Mouse (Mus musculus) embryonic facial prominence, embryonic 10.5 days (tissue): ENCODE data around the gene Nod1. TPM values are rescaled to one million over a fixed set of nuclear protein-coding genes. Genes with fewer than 3 reads are reported as not detected.

Source experiments
- DNase-seq: peaks from one replicate; pipeline ENCODE4 v3.0.0-alpha.2; 2017; ENCODE audit warnings: low spot score
- H3K27ac ChIP-seq: fragments of 300-500 bp; sonication (generic); replicated peaks from 2 replicates; pipeline ENCODE4 v1.5.1; 2016; ENCODE audit warnings: mild to moderate bottlenecking
- H3K27me3 ChIP-seq: fragments of 300-500 bp; sonication (generic); replicated peaks from 2 replicates; pipeline ENCODE4 v1.6.1; 2016; ENCODE audit warnings: low read depth, mild to moderate bottlenecking; ENCODE audit not compliant: poor library complexity, severe bottlenecking
- H3K36me3 ChIP-seq: fragments of 300-500 bp; sonication (generic); replicated peaks from 2 replicates; pipeline ENCODE4 v1.6.1; 2016; ENCODE audit warnings: mild to moderate bottlenecking, moderate library complexity
- H3K4me1 ChIP-seq: fragments of 300-500 bp; sonication (generic); 2 replicates; pipeline ENCODE4 v1.6.1; 2016
- H3K4me3 ChIP-seq: fragments of 300-500 bp; sonication (generic); 2 replicates; pipeline ENCODE4 v1.5.1; 2016; ENCODE audit warnings: mild to moderate bottlenecking, moderate library complexity
- H3K9me3 ChIP-seq: fragments of 300-500 bp; sonication (generic); 2 replicates; pipeline ENCODE4 v1.6.1; 2016; ENCODE audit warnings: mild to moderate bottlenecking
- WGBS: fragments of 180-500 bp; shearing (Covaris S2); methylation state at CpG from one replicate; pipeline ENCODE4 v1.1.7; 2016; 5-methylcytosine and 5-hydroxymethylcytosine counted together
- polyA plus RNA-seq: library from polyadenylated mRNA; unstranded; fragments of >200 nt; fragmentation: Nextera tagmentation; extraction: Ambion mirVana; gene quantifications from 2 replicates; pipeline ENCODE4 v1.2.1, GENCODE M21; 2016

Gene Nod1
- polyA plus RNA-seq: 1.2 and 1.4 TPM in 2 replicates

DNA sequence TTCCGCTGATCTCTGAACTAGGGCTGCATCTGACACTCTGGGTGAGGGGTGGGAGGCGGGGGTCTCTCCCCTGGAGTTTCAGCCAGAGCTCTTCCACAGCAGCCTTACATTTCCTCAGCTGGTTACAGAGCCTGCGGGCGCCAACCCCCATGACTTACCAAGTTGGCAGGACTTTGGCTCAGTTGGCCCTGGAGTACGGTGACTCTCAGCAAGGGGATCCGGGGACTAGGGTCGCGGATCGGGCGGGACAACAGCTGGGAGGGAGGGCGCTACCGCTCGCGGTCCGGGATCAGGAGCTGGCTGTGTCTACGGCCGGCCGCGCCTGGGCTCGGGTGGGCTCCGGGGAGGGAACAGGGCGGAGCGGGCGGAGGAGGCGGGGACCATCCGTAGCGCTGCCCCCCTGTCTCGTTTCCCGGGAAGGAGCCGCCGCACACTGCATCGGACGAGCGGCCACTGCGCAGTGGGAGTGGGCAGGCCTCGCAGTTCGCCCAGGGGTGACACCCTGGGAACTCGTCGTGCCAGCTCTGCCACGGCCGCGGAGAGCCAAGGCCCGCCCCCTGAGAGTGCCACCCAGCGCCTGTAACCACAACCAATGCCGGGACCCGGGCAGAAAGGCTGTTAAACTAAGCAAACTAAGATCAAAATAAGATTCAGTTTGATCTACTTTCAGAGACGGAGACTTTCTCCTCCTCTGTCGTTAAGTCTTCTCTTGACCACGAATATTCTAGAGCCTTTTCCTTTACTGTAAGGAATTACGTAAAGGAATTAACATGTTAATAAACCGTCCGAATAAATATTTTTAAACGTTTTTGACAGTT lies at the start of gene Nod1:
Gene Nod1 (minus strand): TSS at position 502 of the 818 bp plus-strand sequence.
- Histone ChIP-seq H3K4me1 (peaks cover 14% of the 10 kb centered on the region), H3K36me3 (no peaks in the 10 kb centered on the region), H3K9me3 (no peaks in the 10 kb centered on the region), H3K27me3 (peaks cover 70% of the 10 kb centered on the region), H3K4me3 (peak within 1 kb of the TSS; percentile 75), H3K27ac (peak within 1 kb of the TSS; percentile 69)
- peak; percentile 77 for DNase-seq
- WGBS: 3% methylated on average over 53 of the region's 53 CpGs

DNA sequence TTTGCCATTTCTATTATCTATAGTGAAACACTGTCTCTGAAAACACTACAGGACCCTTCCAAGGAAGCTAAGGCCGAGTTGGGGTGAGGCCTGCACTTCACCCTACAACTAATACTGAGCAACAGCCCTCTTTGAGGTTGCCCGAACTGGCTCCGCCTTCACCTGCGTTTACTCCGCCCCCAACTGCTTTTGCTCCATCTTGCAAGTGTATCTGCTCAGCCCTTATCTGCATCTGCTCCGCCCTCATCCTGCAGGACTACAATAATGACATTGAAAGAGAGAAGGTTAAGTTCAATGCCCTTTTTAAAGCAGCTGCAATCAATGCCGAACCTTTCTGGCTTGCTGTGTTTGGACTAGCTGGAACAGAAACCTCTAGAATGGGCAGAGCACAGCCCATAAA lies 49.4 kb upstream of the Nod1 start:
- Histone ChIP-seq H3K9me3 (no peaks in the 10 kb centered on the region), H3K27ac (no peak overlapping the region), H3K4me3 (no peak overlapping the region), H3K27me3 (0 out of 2 replicates have a peak, but pooled peaks cover 11% of the 10 kb centered on the region), H3K4me1 (peaks cover 5% of the 10 kb centered on the region; the same call in 1 of the 2 replicates), H3K36me3 (no peaks in the 10 kb centered on the region)
- no peak for DNase-seq
- WGBS: 88% methylated on average over 7 of the region's 7 CpGs

DNA sequence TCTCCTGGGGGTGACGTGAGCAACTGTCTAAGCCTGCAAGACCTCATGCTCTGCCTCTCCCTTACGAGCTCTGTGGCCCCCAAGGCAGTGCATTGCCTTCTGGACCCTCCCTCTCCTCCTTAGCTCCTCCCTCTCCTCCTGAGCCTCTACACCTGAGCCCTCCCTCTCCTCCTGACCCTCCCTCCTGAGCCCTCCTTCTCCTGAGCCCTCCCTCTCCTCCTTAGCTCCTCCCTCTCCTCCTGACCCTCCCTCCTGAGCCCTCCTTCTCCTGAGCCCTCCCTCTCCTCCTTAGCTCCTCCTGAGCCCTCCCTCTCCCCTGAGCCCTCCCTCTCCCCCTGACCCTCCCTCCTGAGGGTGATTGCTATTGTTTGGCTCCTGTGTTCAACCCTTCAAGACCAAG lies 46.0 kb upstream of the Nod1 start:
- H3K27me3 ChIP-seq: 0 out of 2 replicates have a peak, but pooled peaks cover 11% of the 10 kb centered on the region
- no peak overlapping the region for H3K27ac ChIP-seq
- no peak for DNase-seq
- no peaks in the 10 kb centered on the region for H3K36me3 ChIP-seq
- H3K4me3 ChIP-seq: no peak overlapping the region
- peaks cover 12% of the 10 kb centered on the region for H3K4me1 ChIP-seq
- 70% methylated on average over 2 of the region's 2 CpGs for WGBS
- 0 out of 2 replicates have a peak, but pooled peaks cover 5% of the 10 kb centered on the region for H3K9me3 ChIP-seq

DNA sequence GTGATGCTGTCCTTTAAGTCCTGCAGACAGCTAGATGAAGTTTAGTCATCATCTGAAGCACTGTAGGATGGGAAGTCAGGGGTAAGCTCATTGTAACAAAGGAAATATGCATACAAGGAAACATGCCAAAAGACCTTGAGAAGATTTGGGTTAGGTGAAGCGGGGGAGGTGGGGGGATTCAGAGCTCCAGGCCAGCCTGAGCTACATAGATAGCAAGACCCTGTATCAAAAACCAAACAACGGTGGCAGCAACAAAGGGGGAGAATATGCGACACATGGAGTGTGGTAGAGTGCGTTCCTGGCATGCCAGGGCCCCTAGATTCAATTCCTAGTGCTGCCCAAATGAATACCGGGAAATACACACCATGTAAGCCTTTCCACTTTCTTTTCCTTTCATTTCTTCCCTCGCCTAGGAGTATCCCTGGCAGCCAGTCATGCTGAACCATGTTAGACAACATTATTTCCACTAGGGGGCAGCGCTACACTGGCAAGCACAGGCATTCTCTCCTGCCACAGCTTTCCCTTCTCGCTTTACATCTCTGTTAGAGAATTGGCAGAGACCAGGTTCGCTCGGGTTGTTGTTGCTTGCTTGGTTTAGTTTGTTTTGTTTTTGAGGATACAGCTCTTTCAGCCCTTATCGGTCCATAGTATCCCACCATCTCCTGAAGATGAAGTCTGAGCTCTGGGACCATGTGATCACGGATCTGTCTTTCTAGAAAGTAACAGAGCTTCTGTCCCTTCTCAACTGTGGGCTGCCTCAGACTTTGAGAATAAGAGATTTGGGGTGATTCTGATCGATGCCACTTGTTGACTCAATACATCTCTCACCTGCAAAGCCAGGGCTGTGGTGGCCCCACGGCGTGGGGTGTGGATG lies 44.5 kb upstream of the Nod1 start:
- Histone ChIP-seq H3K27ac (no peak overlapping the region), H3K9me3 (0 out of 2 replicates have a peak, but pooled peaks cover 5% of the 10 kb centered on the region), H3K4me1 (peaks cover 12% of the 10 kb centered on the region), H3K27me3 (0 out of 2 replicates have a peak, but pooled peaks cover 11% of the 10 kb centered on the region), H3K4me3 (no peak overlapping the region), H3K36me3 (no peaks in the 10 kb centered on the region)
- DNase-seq: peak; percentile 73
- WGBS: 32% methylated on average over 15 of the region's 15 CpGs

DNA sequence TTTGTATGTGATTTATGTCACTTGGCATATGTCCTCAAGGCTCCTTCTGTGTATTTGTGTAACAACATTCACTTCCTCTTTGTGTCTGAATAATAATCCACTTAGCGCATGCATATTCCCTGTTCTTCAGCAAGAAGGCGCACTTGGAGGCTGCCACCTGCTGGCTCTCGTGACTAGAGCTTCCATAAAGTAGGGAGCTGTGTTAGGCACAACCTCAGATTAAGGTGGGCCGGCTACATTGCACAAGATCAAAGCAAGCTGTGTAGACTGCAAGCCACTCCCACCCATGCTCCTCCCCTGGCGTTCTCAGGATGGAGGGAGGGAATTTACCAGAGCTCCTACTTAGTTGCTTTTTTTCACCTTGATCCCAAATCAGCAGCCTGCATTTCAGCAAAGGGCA lies 43.8 kb upstream of the Nod1 start:
- Histone ChIP-seq H3K27ac (no peak overlapping the region), H3K4me3 (no peak overlapping the region), H3K27me3 (peaks cover 12% of the 10 kb centered on the region; the same call in 1 of the 2 replicates), H3K4me1 (peaks cover 12% of the 10 kb centered on the region), H3K9me3 (0 out of 2 replicates have a peak, but pooled peaks cover 5% of the 10 kb centered on the region), H3K36me3 (no peaks in the 10 kb centered on the region)
- WGBS: 24% methylated on average over 5 of the region's 5 CpGs
- peak; percentile 42 for DNase-seq

DNA sequence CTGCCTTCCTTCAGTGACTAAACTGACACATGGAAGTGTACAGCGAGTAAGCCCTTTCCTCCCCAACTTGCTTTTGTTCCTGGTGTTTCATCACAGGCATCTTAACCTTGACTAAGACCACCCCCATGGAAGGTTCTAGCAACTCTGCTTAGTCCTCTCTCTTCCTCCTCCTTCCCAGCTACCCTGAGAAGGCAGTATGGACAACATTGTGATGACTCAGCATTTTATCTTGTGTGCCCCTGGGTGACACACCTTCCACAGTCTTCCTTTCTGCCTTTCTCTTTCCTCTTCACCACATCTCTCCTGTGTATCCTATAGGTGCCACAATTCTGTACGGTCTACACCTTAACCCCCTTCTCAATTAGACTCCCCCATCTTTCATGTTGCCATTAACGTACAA lies 41.8 kb upstream of the Nod1 start:
- WGBS: 88% methylated on average over 3 of the region's 3 CpGs
- no peaks in the 10 kb centered on the region for H3K36me3 ChIP-seq
- H3K27ac ChIP-seq: no peak overlapping the region
- no peak overlapping the region for H3K4me3 ChIP-seq
- H3K27me3 ChIP-seq: peaks cover 26% of the 10 kb centered on the region; the same call in 1 of the 2 replicates
- no peak for DNase-seq
- H3K9me3 ChIP-seq: 0 out of 2 replicates have a peak, but pooled peaks cover 5% of the 10 kb centered on the region
- H3K4me1 ChIP-seq: peaks cover 22% of the 10 kb centered on the region

DNA sequence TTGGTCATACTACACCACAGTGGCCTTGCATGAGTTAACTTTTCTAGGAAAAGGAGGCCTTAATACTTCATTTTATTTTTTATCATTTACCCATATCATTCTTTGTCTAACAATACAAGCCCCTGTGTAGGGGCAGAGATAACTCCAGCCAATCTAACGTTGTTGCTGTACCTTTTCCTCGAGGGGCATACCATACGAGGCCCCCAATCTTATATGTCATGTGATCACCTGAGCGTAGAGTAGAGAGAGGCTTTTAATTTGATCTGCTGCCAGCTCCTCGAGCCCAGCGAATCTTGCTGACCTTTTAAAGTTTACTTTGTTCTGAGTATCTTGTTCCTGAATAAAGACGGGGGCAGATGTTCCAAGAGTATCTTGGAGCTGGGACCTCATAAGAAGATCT lies 40.1 kb upstream of the Nod1 start:
- 0 out of 2 replicates have a peak, but pooled peaks cover 5% of the 10 kb centered on the region for H3K9me3 ChIP-seq
- peaks cover 22% of the 10 kb centered on the region for H3K4me1 ChIP-seq
- WGBS: 78% methylated on average over 7 of the region's 7 CpGs
- DNase-seq: no peak
- H3K36me3 ChIP-seq: no peaks in the 10 kb centered on the region
- H3K4me3 ChIP-seq: no peak overlapping the region
- H3K27ac ChIP-seq: no peak overlapping the region
- peaks cover 22% of the 10 kb centered on the region for H3K27me3 ChIP-seq

DNA sequence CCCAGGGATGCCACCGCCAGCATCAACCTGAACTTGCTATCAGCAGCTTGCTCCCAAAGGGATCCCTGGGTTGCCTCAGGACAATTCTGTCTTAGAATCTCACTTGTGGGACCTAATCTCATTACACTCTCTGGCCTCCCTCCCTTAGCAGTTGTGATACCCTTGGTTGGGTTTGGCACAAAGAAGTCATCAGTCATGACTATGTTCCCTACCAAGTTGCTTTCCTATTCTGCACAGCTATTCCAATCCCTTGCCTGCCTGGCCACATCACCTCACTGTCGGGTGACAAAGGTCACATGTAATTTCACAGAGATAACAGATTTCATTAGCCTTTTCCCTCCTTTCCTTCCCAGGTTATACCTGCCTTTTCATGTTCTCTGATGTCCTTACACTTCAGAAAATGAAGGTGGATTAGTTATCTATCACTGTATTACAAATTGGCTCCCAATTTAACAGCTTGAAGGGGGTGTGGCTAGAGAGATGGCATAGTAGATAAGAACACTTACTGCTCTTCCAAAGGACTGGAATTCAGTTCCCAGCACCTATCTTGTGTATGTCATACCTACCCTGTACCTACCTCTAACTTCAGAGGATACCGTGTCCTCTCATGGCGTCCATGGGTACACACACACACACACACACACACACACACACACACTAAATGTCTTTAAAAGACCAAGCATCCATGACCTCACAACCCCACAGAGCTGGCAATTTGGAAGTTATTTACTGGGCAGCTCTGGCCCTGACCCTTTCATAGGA lies 38.1 kb upstream of the Nod1 start:
- 55% methylated on average over 4 of the region's 4 CpGs for WGBS
- Histone ChIP-seq H3K4me3 (peak overlapping the region; percentile 38), H3K4me1 (peaks cover 10% of the 10 kb centered on the region), H3K9me3 (0 out of 2 replicates have a peak, but pooled peaks cover 5% of the 10 kb centered on the region), H3K27me3 (peaks cover 22% of the 10 kb centered on the region), H3K36me3 (no peaks in the 10 kb centered on the region), H3K27ac (peak overlapping the region; percentile 78; the same call in 1 of the 2 replicates)
- no peak for DNase-seq

DNA sequence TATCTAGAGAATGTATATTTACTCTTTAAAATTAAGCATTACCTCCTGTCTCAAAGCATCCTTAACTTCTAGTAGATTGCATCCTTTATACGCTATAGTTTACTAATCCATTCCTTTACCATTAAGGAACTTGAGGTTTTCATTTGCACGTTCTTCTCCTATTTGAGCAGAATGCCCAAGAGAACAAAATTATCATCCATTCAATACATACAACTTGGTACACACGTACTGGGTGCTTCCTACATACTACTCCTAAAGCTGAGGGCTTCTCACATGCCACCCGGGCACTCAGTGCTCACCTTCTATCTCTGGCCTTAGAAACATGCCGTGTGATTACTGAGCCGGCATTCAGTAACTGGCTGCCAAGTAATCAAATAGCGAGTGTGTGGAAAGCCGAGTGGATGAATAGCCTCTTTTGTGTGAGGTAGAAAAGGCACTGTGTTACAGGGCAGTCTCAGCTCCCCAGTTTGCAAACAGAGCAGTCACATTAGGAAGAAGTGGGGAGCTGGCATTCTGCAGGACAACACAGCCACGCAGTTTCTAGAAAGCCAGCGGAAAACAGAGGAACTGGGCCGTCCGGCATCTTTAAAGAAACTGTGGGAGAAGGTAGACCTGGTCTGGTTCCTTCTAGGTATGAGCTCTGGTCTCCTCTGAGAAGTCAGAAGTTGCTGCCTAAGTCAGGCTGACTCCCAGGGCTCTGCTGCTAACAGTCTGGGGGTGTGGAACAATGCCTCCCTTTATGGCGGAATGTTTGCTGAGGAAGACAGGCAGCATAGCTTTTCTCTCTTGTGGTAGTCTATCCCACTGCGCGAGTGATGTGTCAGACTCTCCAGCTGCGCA lies 37.2 kb upstream of the Nod1 start:
- Histone ChIP-seq H3K27me3 (peaks cover 22% of the 10 kb centered on the region), H3K4me3 (peak overlapping the region; percentile 38), H3K4me1 (peaks cover 10% of the 10 kb centered on the region), H3K36me3 (no peaks in the 10 kb centered on the region), H3K9me3 (0 out of 2 replicates have a peak, but pooled peaks cover 4% of the 10 kb centered on the region), H3K27ac (peak overlapping the region; percentile 78)
- DNase-seq: peak; percentile 41
- WGBS: 18% methylated on average over 16 of the region's 16 CpGs

DNA sequence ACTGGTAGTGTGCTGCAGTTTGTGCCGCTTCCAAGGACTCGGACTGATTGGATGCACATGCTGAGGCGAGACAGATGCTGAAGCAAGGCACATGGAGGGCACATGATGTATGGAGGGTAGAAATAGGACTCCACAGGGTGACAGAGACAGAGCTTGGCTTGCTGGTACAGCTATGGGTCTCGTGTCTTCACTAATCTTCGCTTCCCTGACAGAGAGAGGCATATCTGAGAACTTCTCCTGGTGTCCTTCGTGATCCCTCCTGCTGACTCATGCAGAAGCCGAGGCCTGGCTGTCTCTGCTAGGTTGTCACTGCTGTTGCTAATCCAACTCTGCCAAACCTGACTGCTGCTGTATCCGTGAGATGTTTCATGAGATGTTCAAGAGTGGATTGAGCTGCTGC lies 36.0 kb upstream of the Nod1 start:
- WGBS: 87% methylated on average over 8 of the region's 8 CpGs
- no peaks in the 10 kb centered on the region for H3K36me3 ChIP-seq
- no peak for DNase-seq
- H3K27ac ChIP-seq: 0 out of 2 replicates have a peak overlapping the region, but pooled peaks have one; percentile 5
- H3K4me1 ChIP-seq: peaks cover 10% of the 10 kb centered on the region
- H3K4me3 ChIP-seq: no peak overlapping the region
- H3K9me3 ChIP-seq: no peaks in the 10 kb centered on the region
- peaks cover 22% of the 10 kb centered on the region for H3K27me3 ChIP-seq

DNA sequence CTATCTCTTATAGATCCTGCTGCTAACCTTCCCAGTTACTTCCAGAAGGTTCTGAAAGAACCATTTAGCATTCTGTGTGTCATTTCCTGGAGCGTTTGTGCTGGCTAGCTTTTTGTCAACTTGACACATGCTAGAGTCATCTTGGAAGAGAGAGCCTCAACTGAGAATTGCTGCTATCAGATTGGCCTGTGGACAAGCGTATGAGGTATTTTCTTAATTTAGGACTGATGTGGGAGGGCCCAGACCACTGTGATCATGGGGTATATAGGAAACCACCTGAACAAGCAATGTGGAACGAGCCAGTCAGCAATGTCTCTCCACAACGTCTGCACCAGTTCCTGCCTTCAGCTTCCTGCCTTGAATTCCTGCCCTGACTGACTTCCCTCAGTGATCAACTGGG lies 31.1 kb upstream of the Nod1 start:
- H3K4me1 ChIP-seq: no peaks in the 10 kb centered on the region
- DNase-seq: no peak
- H3K4me3 ChIP-seq: no peak overlapping the region
- H3K27me3 ChIP-seq: peaks cover 7% of the 10 kb centered on the region
- WGBS: 74% methylated on average over 4 of the region's 4 CpGs
- no peaks in the 10 kb centered on the region for H3K9me3 ChIP-seq
- H3K36me3 ChIP-seq: no peaks in the 10 kb centered on the region
- no peak overlapping the region for H3K27ac ChIP-seq
